Mouse (Mus musculus): ENCODE measurements around the gene Pard3. TPM values are rescaled to one million over a fixed set of nuclear protein-coding genes. Genes with fewer than 3 reads are reported as not detected.
A peak's percentile ranks its signal among the peaks of the same experiment; 100 is the strongest.

The Pard3 gene
- polyA plus RNA-seq, 1 experiment = 13.2 TPM

- WGBS = 8% methylated on average over 13 of the region's 13 CpGs
- peak; percentile 83 to 90 for DNase-seq
- H3K4me3 ChIP-seq (replicated peaks; ENCODE audit: insufficient read depth, low read depth, low read length) = peak overlapping the region; percentile 6
- no peaks in the 10 kb centered on the region for H3K27me3 ChIP-seq (ENCODE audit: control insufficient read depth, insufficient read depth, low read length)
- no peaks in the 10 kb centered on the region for H3K4me1 ChIP-seq (ENCODE audit: control insufficient read depth, insufficient read depth, low read length)
- no peak overlapping the region for H3K27ac ChIP-seq (ENCODE audit: insufficient read depth, low read length)
- TF ChIP-seq POLR2A (IDR thresholded peaks at IDR 0.05; ENCODE audit: borderline replicate concordance, insufficient read depth, low read length) (no peak), CTCF (IDR thresholded peaks at IDR 0.05; ENCODE audit: borderline replicate concordance, insufficient read depth, low read depth, low read length) (peak; percentile 52; the same call in 1 of the 2 replicates)
Observed at GRCm38 (mm10) chr8:127295848-127296247, 232.2 kb downstream of the Pard3 start.

- no peak overlapping the region for H3K27ac ChIP-seq (ENCODE audit: insufficient read depth, low read length)
- 96% methylated on average over 5 of the region's 5 CpGs for WGBS
- TF ChIP-seq CTCF (IDR thresholded peaks at IDR 0.05; ENCODE audit: borderline replicate concordance, insufficient read depth, low read depth, low read length) (no peak), POLR2A (IDR thresholded peaks at IDR 0.05; ENCODE audit: borderline replicate concordance, insufficient read depth, low read length) (no peak)
Observed at GRCm38 (mm10) chr8:127300493-127300892, 236.8 kb downstream of the Pard3 start.

GRCm38 (mm10) chr8:127302847-127303445, 239.3 kb downstream of the Pard3 start:
- no peaks in the 10 kb centered on the region for H3K27me3 ChIP-seq (ENCODE audit: control insufficient read depth, insufficient read depth, low read length)
- no peak for TF ChIP-seq POLR2A (IDR thresholded peaks at IDR 0.05; ENCODE audit: borderline replicate concordance, insufficient read depth, low read length)
- no peak for TF ChIP-seq CTCF (IDR thresholded peaks at IDR 0.05; ENCODE audit: borderline replicate concordance, insufficient read depth, low read depth, low read length)
- H3K27ac ChIP-seq (ENCODE audit: insufficient read depth, low read length) = no peak overlapping the region
- DNase-seq = no peak
- 94% methylated on average over 6 of the region's 6 CpGs for WGBS
- H3K4me3 ChIP-seq (replicated peaks; ENCODE audit: insufficient read depth, low read depth, low read length) = no peak overlapping the region
- H3K4me1 ChIP-seq (ENCODE audit: control insufficient read depth, insufficient read depth, low read length) = no peaks in the 10 kb centered on the region

More at GRCm38 (mm10) chr8:127300493-127300892, 236.8 kb downstream of the Pard3 start:
- Histone ChIP-seq H3K27me3 (ENCODE audit: control insufficient read depth, insufficient read depth, low read length) (no peaks in the 10 kb centered on the region), H3K4me1 (ENCODE audit: control insufficient read depth, insufficient read depth, low read length) (no peaks in the 10 kb centered on the region), H3K4me3 (replicated peaks; ENCODE audit: insufficient read depth, low read depth, low read length) (no peak overlapping the region)
- no peak for DNase-seq

DNA sequence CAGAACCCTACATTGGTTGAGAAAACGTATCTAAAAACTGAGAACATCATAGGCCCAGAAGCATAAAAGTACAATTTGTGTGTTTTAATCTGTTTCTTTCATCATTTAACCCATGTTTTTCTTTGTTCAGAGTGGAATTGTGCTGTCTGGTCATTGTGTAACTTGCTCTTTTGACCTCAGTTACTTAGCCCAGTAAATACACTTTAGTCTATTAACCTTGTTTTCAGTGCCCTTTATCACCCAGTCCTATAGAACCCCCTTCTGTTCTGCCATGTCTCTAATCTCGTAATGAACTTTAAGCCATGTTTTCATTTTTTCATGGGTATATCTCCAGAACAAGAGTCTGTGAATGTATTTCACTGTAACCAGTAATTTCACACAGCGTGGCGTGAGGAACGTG, 243.3 kb downstream of the Pard3 start:
- Histone ChIP-seq H3K4me3 (replicated peaks; ENCODE audit: insufficient read depth, low read depth, low read length) (no peak overlapping the region), H3K27me3 (ENCODE audit: control insufficient read depth, insufficient read depth, low read length) (no peaks in the 10 kb centered on the region), H3K4me1 (ENCODE audit: control insufficient read depth, insufficient read depth, low read length) (no peaks in the 10 kb centered on the region), H3K27ac (ENCODE audit: insufficient read depth, low read length) (no peak overlapping the region)
- TF ChIP-seq CTCF (IDR thresholded peaks at IDR 0.05; ENCODE audit: borderline replicate concordance, insufficient read depth, low read depth, low read length) (no peak), POLR2A (IDR thresholded peaks at IDR 0.05; ENCODE audit: borderline replicate concordance, insufficient read depth, low read length) (no peak)
- no peak for DNase-seq
- WGBS = 94% methylated on average over 5 of the region's 5 CpGs

- Histone ChIP-seq H3K4me3 (replicated peaks; ENCODE audit: insufficient read depth, low read depth, low read length) (no peak overlapping the region), H3K27me3 (ENCODE audit: control insufficient read depth, insufficient read depth, low read length) (no peaks in the 10 kb centered on the region), H3K27ac (ENCODE audit: insufficient read depth, low read length) (no peak overlapping the region), H3K4me1 (ENCODE audit: control insufficient read depth, insufficient read depth, low read length) (no peaks in the 10 kb centered on the region)
- WGBS = 89% methylated on average over 1 of the region's 1 CpGs
- DNase-seq = no peak
- TF ChIP-seq POLR2A (IDR thresholded peaks at IDR 0.05; ENCODE audit: borderline replicate concordance, insufficient read depth, low read length) (no peak), CTCF (IDR thresholded peaks at IDR 0.05; ENCODE audit: borderline replicate concordance, insufficient read depth, low read depth, low read length) (no peak)
Observed at GRCm38 (mm10) chr8:127309363-127309762, 245.7 kb downstream of the Pard3 start.

- no peak for DNase-seq
- no peak for TF ChIP-seq POLR2A (IDR thresholded peaks at IDR 0.05; ENCODE audit: borderline replicate concordance, insufficient read depth, low read length)
- TF ChIP-seq CTCF (IDR thresholded peaks at IDR 0.05; ENCODE audit: borderline replicate concordance, insufficient read depth, low read depth, low read length) = no peak
- H3K4me1 ChIP-seq (ENCODE audit: control insufficient read depth, insufficient read depth, low read length) = no peaks in the 10 kb centered on the region
- H3K4me3 ChIP-seq (replicated peaks; ENCODE audit: insufficient read depth, low read depth, low read length) = no peak overlapping the region
- WGBS = 73% methylated on average over 1 of the region's 1 CpGs
- H3K27me3 ChIP-seq (ENCODE audit: control insufficient read depth, insufficient read depth, low read length) = no peaks in the 10 kb centered on the region
- H3K27ac ChIP-seq (ENCODE audit: insufficient read depth, low read length) = no peak overlapping the region
Observed at GRCm38 (mm10) chr8:127315811-127316210, 252.1 kb downstream of the Pard3 start.

DNA sequence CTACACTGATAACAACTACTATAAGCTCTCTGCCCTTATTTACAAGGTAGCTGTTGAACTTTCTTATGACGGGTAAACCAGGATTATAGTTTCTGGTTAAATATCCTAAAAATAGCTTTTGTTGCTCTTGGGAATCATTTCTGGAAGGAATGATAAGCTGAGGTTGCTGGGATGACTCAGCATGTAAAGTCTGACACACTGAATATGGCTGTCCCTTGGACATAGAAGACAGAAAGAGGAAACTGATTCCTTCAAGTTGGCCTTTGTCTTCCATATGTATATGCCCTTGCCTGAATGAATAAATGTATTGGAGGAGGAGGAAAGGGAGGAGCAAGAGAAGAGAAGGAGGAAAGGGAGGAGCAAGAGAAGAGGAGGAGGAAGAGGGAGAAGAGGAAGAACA, 254.2 kb downstream of the Pard3 start:
- 77% methylated on average over 1 of the region's 1 CpGs for WGBS
- TF ChIP-seq POLR2A (IDR thresholded peaks at IDR 0.05; ENCODE audit: borderline replicate concordance, insufficient read depth, low read length) (no peak), CTCF (IDR thresholded peaks at IDR 0.05; ENCODE audit: borderline replicate concordance, insufficient read depth, low read depth, low read length) (no peak)
- no peak overlapping the region for H3K27ac ChIP-seq (ENCODE audit: insufficient read depth, low read length)
- no peaks in the 10 kb centered on the region for H3K27me3 ChIP-seq (ENCODE audit: control insufficient read depth, insufficient read depth, low read length)
- H3K4me3 ChIP-seq (replicated peaks; ENCODE audit: insufficient read depth, low read depth, low read length) = no peak overlapping the region
- no peaks in the 10 kb centered on the region for H3K4me1 ChIP-seq (ENCODE audit: control insufficient read depth, insufficient read depth, low read length)
- no peak for DNase-seq

GRCm38 (mm10) chr8:127318377-127319159, 254.9 kb downstream of the Pard3 start:
- no peak overlapping the region for H3K27ac ChIP-seq (ENCODE audit: insufficient read depth, low read length)
- WGBS = 93% methylated on average over 7 of the region's 7 CpGs
- TF ChIP-seq CTCF (IDR thresholded peaks at IDR 0.05; ENCODE audit: borderline replicate concordance, insufficient read depth, low read depth, low read length) (no peak), POLR2A (IDR thresholded peaks at IDR 0.05; ENCODE audit: borderline replicate concordance, insufficient read depth, low read length) (no peak)

More at GRCm38 (mm10) chr8:127318377-127319159, 254.9 kb downstream of the Pard3 start:
- no peak for DNase-seq
- Histone ChIP-seq H3K4me3 (replicated peaks; ENCODE audit: insufficient read depth, low read depth, low read length) (no peak overlapping the region), H3K4me1 (ENCODE audit: control insufficient read depth, insufficient read depth, low read length) (no peaks in the 10 kb centered on the region), H3K27me3 (ENCODE audit: control insufficient read depth, insufficient read depth, low read length) (no peaks in the 10 kb centered on the region)

Data from cerebellum, adult 2 months (tissue).